Mouse (Mus musculus): Measurements from ENCODE around the gene Bmt2.

Bmt2 gene

DNA sequence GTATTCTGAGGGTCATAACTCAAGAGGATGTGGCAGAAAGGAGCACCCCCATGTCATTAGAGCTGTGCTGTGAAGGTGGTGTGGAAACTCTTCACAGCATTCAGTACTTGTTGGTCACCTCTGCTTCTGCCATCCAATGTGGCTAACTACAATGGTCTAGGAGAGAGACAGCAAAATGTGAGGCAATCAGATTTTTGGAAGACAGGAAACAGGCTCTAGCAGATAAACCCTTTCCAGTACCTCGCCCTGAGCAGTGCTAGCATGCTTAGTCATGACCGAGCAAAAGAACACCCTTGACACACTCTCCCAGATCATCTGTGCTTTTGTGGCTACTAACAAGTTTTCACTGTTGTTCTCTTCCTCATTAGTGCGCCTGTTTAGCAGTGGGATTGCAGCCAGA is 60.7 kb downstream of the Bmt2 start:
- in situ Hi-C loops (cut with MboI, MseI), result no loop called here

DNA sequence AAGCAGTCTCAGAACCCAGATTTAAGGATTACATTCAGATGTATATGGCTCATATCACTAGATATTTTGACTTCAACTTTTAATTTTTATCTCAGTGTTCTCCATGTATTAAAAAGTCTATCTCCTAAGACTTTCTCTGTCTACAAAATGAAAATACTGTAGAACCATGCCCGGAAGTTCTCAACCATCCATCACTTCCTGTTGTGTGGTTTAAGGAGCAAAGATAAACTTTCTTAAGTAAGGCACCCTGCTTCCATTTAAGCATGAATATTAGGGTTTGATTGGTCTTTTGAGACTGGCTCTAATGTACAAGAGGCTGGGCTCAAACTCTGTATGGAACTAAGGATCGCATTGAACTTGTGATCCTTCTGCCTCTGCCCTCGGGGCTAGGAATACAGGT is 63.2 kb downstream of the Bmt2 start:
- in situ Hi-C loops (cut with MboI, MseI), result no loop called here

DNA sequence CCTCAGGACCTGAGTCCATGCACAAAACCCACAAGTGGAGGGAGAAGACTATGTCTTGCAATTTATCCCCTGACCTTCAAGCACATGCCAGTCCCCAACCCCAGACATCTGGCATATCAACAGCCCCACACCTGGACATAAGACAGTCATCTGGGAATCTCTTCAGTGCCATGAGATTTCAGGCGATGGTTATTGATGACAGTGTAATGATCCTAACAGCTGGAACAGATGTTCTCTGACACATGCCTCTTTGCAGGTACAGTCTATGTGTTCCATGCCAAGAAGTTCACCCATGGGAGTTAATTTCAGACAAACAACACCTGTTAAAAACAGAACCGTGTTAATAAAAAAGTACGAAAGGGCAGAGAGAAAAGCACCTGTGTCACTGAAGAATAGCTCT is 64.1 kb downstream of the Bmt2 start:
- in situ Hi-C loops (cut with MboI, MseI), result no loop called here

DNA sequence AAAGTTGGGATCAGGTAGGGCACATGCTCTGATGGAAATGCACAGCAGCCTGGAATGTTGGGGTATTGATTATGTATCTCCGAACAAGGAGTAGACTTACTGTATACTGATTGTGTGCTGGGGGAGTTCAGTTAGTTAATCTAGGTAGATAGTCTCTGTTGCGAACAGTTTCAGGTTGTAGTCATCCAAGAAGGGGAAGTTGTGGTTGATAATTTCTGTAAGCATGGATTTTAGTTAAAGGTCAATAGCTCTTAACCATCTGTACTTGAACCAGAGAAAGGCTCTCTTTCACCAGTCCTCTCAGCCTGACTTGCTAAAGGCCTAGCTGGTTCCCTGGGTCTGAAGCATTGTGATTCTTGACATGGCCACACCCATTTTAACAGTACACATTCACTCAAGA is 66.9 kb downstream of the Bmt2 start:
- in situ Hi-C loops (cut with MboI, MseI), result no loop called here

DNA sequence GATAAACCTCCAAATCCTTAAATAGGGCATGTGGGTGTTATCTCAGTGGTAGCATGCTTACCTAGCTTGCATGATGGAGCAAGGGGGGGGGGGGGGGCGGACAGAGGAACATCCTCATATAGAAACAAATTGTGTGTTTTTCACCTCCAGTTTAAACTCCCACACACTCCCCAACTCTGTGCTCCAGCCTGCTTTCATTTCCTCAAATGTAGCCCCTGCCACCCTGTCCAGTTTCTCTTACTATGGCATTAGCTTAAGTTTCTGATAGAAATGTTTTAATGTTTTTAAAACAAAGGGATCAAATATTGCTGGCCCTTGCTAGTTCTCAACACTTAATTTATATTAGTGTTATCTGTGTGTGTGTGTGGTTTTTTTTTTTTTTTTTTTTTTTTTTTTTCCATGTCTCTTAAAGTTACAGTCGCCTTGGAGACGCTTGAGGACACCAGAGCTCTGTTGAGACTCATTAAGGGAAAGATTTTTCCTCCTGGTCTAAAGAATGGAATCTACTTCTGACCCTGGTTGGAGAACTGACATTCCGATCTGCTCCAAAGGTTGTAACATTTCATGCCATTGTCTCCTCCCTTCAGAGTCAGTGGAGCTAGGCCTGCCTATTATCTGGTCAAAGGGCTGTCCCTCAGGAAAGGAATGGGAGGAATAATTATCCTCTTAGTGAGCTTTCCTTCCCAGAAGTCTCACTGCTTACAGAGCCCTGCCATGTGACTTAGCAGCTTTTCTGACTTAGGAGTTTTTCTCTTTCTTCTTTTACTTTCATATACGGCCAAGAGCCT is 68.2 kb downstream of the Bmt2 start:
- in situ Hi-C loops (cut with MboI, MseI), result loop anchor here (5.0 to 10.0 kb wide), 2 partner anchors 43 to 545 kb away; partner anchors contain the start of gene Tmem106b

DNA sequence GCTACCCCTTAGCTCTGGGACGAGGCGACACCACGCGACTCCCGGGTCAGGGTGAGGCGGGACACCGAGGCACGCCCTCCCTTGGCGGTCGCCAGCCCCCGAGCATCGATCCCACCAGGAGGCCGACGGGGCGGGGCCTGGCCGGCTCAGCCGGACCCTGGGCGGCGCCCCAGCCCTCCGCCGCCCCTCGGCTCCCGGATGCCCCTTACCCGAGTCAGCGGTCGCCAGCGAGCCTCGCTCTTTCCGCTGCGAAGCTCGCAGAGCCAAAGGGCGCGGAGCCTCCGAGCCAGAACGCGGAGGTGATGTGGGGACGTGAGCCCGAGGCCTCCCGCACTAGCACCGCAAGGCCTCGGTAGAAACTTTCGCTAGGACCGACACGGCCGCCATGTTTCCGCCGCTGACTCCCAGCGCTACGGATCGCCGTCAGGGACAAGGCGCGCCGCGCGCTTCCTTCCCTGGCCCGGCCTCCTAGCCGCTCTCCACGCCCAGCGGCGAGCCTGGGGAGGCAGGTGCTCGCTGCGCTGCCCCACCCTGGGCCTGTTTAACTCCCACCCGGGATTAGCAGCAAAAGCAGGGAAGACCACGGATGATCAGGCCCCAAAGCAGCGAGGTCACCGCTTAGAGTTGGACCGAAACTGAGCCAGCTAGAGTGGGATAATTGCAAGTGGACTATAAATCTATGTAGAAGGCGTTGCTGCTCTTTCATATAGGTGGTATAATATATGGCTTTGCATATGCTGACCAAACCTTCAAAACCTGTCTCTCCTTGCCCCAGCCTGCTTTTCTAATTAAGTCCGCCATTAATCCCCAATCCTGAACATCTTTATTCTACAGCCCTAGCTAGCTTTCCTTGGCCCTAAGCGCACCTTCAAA is 69.9 kb downstream of the Bmt2 start, which contains the start of gene Tmem168:
TSS of gene Tmem168 (minus strand) at position 480 of the 873 bp plus-strand sequence.
- in situ Hi-C loops (cut with MboI, MseI), result loop anchor here (5.0 to 10.0 kb wide), 2 partner anchors 44 to 543 kb away; partner anchors contain the start of gene Tmem106b

DNA sequence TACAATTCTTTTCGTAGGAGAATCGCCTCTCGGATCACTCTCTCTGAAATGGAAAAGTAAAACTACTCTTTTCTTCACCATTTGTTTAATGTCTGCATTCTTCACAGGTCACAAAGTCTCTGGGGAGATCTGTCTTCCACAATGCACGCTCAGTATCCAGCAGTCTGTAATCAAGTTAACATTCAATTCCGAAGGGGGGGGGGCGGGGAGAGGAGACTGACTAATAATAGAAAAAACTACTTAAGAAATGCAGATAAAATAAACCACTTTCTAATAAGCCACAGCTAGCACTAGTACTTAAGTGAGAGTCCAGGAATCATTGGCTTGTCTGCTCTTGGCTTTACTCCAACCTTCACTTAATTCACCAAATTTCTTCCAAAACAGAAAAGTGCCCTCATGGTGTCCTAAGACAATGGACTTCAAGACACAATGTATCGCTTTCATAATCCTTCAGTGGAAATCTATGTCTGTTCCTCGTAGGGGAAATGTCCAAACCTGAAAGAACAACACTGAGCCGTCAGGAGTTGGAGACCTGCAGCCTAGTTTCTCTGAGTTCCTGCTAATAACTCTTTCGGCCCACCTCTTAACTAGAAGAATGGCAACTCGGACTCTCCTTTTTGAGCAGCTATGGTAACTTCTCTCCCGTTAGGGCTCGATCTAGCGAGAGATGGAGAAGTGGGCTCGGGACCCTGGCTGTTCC is 70.7 kb downstream of the Bmt2 start:
- in situ Hi-C loops (cut with MboI, MseI), result loop anchor here (5.0 to 10.0 kb wide), 2 partner anchors 45 to 542 kb away; partner anchors contain the start of gene Tmem106b

DNA sequence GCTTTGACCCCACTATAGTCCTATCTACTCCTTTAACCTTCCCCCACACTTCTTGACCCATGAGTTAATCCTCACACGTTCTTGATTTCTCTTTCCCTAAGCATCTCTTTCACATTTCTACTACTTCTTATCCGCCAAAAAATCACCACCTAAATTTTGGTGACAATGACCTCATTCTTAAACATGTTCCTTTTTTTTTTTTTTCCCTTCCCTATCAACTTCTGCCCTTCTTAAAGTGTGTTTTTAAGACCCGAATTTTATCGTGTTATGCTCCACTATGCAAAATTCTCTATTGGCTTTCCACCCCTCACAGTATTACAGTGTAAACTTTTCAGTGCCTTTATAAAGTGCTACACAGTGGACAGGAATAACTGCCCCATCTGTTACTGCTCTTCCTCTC is 71.4 kb downstream of the Bmt2 start:
- in situ Hi-C loops (cut with MboI, MseI), result loop anchor here (5.0 to 10.0 kb wide), 2 partner anchors 46 to 542 kb away; partner anchors contain the start of gene Tmem106b

DNA sequence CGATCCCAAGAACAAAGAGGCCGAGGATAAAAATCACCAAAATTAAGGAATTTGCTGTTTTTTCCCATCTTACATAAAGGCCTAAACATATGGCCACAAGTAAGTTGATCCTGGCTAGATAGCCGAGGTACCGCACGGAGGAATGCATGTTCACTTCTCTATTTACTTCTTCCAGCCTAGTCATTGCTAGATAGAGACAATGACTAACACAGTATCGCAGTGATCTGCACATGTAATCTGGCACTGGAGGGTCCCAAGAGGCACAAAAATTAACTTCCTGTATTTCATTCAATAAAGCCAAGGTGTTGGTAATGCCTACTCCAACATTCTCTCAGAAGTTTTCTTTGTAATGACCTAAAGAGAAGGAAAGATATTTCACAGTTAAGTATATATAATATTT is 74.6 kb downstream of the Bmt2 start:
- in situ Hi-C loops (cut with MboI, MseI), result loop anchor here (10.0 kb wide), 1 partner anchor 538 kb away; the partner anchor contains the start of gene Tmem106b

DNA sequence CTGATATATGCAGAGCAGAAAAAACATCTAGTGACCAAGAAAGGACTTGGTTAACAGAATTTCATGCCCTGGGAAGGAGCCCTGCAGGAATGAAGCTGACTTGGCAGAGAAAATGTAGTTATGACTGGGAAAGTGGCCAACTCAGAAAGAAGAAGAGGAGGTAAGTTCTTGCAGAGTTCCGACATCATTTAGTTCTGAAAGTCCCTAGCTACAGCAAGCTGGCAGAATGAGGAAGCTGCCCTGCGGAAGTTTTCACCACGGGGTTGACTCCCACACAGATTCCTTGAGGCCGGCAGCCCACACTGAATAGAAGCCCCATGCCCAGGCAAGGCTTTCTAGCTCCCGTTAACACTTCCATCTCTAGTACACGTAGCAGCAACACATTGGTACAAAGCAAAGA is 76.2 kb downstream of the Bmt2 start:
- in situ Hi-C loops (cut with MboI, MseI), result loop anchor here (10.0 kb wide), 1 partner anchor 537 kb away; the partner anchor contains the start of gene Tmem106b

DNA sequence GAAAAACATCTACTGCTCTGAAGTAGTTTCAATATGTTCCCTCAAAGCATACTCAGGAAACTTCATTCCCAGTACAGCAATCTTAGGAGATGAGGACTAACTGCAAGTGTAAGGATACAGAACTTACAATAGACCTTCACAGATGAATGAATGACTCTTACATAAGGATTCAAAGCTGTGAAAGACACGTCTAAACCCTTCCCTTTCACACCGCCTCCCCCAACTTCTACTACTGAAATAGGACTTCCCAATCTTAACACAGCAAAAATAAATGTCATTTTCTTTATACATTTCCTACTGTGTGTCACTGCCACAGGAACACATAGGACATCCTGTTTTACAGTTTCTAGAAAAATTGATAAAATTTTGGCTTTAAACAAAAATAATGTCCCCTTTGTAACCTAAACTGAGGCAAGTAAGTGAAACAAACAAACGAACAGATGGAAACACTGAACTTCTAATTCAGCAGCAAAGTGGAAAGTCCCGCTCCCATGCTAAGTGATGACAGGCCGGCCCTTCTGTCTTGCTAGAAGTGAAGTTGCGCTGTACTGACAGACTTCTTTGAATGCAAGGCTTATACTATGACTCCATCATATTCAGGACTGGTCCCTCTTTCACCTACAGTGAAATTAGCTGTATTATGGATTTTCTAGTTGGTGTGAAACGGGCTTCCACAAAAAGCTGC is 79.4 kb downstream of the Bmt2 start:
- in situ Hi-C loops (cut with MboI, MseI), result no loop called here

DNA sequence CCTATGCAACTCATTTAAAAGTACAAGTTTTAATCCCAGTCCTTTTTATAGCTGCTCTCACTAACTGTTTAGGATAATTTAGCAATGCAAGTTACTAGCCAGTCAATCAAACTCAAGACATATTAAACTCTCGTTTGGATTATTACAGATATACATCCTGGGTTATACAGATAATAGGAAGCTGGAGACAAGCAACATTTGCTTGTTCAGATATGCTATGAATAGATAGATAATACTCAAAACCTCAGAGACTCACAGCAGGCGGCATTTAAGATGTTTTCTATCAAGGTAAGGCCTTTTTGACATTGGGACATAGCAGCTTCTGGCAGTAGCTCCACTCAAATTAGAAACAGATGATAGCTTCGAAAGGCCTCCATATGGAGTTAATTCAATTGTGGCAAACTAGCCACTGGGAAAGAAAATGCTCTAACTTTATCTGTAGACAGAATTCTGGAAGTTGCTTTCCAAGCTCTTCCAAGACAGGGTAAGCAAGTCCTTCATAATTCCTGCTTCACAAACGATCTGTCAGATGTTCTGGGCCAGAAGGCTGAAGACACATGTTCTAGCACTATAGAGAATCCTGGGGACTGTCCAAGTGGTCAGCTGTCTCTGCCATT is 84.9 kb downstream of the Bmt2 start:
- in situ Hi-C loops (cut with MboI, MseI), result no loop called here

DNA sequence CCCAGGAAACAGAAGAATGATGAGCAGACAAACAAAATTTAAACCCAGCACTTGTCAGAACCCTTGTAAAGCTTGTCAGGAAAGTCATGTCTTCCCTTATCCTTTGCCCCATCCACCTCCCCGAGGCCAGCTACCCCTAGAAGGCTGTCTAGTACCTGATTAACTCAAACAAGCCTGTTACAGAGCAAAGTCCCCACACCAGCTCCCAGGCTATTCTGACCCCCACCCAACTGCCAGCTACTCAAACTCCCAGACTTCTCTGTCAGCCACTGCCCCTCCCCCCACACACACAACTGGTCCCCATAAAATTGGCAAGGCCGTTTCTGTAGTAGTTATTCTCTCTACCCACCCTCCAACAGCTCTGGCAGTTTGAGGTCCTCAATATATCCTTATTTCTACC is 91.2 kb downstream of the Bmt2 start:
- in situ Hi-C loops (cut with MboI, MseI), result no loop called here

DNA sequence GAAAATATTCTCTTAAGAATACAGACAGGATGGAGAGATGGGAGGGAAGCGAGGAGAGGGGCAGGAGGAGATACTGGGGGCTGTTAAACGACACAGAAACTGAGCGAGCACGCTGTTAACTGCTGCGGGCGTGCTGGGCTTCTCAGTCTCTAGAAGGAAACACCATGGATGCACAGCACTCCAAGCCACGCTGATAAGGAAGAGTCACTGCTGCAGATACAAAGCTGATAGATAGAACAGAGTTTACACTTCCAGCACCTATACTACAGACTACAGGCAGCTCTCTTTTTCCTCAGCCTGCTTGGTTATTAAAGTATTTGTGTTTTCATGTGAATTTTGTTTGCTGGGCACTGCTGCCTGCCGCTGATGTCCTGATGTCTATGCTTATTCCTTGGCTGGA is 91.6 kb downstream of the Bmt2 start:
- in situ Hi-C loops (cut with MboI, MseI), result no loop called here

DNA sequence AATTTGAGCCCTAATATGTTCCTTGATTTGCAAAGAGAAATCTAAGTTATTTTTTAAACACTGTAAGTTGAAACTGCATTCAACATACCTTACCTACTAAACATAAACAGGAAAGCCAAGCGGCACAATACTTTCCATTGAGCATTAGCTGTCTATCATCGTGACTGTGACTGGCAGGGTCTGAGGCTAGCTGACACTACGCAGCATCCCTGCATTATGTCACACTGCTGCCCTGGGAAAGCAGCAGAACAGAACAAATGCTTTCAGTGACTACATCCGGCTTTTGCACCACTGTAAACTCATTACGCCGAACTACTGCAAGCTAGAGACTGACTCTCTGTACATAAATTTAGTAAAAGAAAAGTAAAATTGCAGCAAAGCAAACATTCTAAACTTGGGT is 93.0 kb downstream of the Bmt2 start:
- in situ Hi-C loops (cut with MboI, MseI), result no loop called here

DNA sequence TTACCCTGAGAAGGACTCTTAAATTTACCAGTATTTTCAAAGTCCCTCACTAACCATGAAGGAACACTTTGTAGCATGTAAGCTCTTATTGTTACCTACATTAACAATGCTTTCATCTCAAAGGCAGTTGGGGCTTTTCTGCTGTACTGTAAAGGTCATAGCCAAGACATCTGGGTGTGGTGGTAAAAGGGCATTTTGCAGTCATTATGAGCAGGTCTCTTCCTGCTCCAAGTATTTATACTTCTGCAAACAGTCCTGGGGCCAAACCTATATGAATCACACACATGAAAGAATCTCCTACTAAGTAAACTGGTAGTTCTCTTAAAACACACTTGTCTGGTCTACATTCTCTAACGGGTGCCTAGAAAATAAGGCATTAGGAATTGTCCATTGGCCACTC is 95.7 kb downstream of the Bmt2 start:
- in situ Hi-C loops (cut with MboI, MseI), result no loop called here

All from T-helper 2 cell (primary cell).